Mouse (Mus musculus) erythroblast, embryonic 14.5 days (primary cell): ENCODE data around the gene Spata5. TPM values are rescaled to one million over a fixed set of nuclear protein-coding genes. Genes with fewer than 3 reads are reported as not detected.

ENCODE experiments used
- H3K27me3 ChIP-seq: 2 replicates; pipeline ENCODE4 v1.6.1; 2012; ENCODE audit warnings: inconsistent platforms; ENCODE audit not compliant: control insufficient read depth
- H3K36me3 ChIP-seq: 2 replicates; pipeline ENCODE4 v1.6.1; 2012; ENCODE audit warnings: mild to moderate bottlenecking, inconsistent platforms; ENCODE audit not compliant: control insufficient read depth
- H3K4me1 ChIP-seq: 2 replicates; pipeline ENCODE4 v1.6.1; 2012; ENCODE audit warnings: inconsistent platforms; ENCODE audit not compliant: control insufficient read depth
- H3K4me3 ChIP-seq: replicated peaks from 2 replicates; pipeline ENCODE3; 2012; ENCODE audit warnings: moderate library complexity, mild to moderate bottlenecking, inconsistent platforms
- H3K9me3 ChIP-seq: 2 replicates; pipeline ENCODE4 v1.6.1; 2012; ENCODE audit warnings: low read length, inconsistent platforms, mixed read lengths; ENCODE audit not compliant: control insufficient read depth
- GATA1 ChIP-seq: IDR thresholded peaks from 2 replicates; pipeline ENCODE4 v1.6.1; 2012; ENCODE audit warnings: low read length, inconsistent platforms, mixed read lengths
- TAL1 ChIP-seq: IDR thresholded peaks from 3 replicates; pipeline ENCODE4 v1.6.1; 2012; ENCODE audit warnings: low read length, inconsistent platforms, mixed read lengths
- polyA plus RNA-seq: library from polyadenylated mRNA; stranded (reverse); fragments of >175 nt; gene quantifications from 2 replicates; pipeline ENCODE4 v1.2.3, GENCODE M21; 2012

The Spata5 gene
- polyA plus RNA-seq, 1 experiment: 0.21 TPM

DNA sequence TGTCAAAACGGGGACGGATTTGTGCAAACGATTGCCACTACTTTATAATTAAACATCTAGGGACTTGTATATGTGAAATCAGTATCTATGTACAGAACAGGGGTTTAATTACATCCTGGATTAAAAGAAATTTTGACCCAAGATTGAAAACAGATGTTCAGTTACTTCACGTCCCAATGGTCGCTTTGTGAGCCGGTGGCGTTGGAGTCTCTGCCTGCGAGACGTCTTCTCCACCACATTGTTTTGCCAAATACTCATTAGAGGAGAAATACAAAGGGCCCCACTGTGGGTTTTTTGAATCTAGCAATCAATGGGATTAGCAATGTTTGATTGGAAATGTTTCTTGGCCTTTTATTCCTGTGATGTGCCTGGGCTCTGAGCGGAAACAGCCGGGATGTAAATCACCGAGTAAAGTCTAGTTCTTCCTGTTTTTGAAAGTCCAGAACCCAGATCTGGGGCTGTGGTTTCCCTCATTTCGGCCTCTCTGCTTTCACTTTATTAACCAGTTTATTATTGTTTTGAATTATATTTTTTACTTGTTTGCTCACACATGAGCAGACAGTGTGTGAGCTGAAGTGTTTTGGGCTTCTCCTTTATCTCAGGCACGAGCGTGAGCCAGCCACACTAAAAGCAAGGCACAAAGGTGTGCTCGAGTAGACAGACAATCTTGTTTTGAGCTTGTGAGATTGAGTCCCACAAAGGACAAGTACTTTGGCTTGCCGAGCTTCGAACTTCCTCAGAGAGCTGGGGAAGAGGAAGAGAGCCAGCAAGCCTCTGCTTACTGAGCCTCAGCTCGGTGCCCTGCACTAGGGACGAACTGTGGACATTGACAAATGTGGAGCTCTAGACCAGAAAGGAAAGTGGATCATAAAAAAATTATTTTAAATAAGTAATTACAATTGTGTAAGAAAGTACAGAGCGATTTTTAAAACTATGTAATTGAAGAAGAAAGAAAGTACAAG, 197.2 kb downstream of the Spata5 start:
- H3K27me3 ChIP-seq: peaks cover 2% of the 10 kb centered on the region; the same call in 1 of the 2 replicates
- no peaks in the 10 kb centered on the region; the same call in 1 of the 2 replicates for H3K4me1 ChIP-seq
- no peak for TF ChIP-seq TAL1
- TF ChIP-seq GATA1: no peak
- H3K36me3 ChIP-seq: no peaks in the 10 kb centered on the region
- H3K9me3 ChIP-seq: no peaks in the 10 kb centered on the region
- no peak overlapping the region for H3K4me3 ChIP-seq

Other genes starting within 250 kb of the Spata5 start
- not detected in 2 replicates for gene Il21, start 187.3 kb upstream of the Spata5 start, polyA plus RNA-seq
- not detected in 2 replicates for gene Bbs12, start 107.3 kb upstream of the Spata5 start, polyA plus RNA-seq
- 0.18 and 0.56 TPM in 2 replicates for gene Cetn4, start 107.2 kb upstream of the Spata5 start, polyA plus RNA-seq
- gene Fgf2, start 71.5 kb upstream of the Spata5 start, polyA plus RNA-seq: not detected in 2 replicates
- gene Nudt6, start 315 bp downstream of the Spata5 start, polyA plus RNA-seq: 0.13 and 0.19 TPM in 2 replicates
- gene Spry1, start 220.1 kb downstream of the Spata5 start, polyA plus RNA-seq: 0.04 and 0.06 TPM in 2 replicates